Mouse (Mus musculus): ENCODE results near the gene Ttc3.
"Not testable (repeated sequence)": the region's sequence is repeated elsewhere in the genome, so short reads cannot be mapped to it uniquely, and the experiment has no call there.

Ttc3 gene

GRCm38 (mm10) chr16:94487341-94487740 lies 116.9 kb downstream of the Ttc3 start:
- DNase-seq (ENCODE audit: extremely low read depth, insufficient read length, low spot score) = peak; percentile 55

DNA sequence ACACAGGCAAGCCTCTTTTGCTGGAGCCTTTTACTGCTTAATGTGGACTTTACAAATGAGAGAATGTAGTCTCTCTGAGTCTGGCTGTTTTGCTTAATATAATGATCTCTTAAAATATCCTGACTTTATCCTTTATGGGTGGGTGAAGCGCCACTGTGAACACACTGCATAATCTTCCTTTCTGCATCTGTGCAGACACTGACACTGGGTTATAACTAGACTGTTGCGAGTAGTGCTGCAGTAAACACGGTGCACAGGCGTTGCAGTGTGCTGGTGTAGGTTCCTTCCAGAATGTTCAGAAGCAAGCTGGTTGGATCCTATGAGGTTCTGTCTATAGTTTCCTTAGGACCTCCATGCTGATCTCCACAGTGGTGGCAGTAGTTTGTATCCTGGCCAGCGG lies 118.9 kb downstream of the Ttc3 start:
- no peak for DNase-seq (ENCODE audit: extremely low read depth, insufficient read length, low spot score)

- not testable (repeated sequence) for DNase-seq (ENCODE audit: extremely low read depth, insufficient read length, low spot score)
These were observed 126.8 kb downstream of the Ttc3 start for GRCm38 (mm10) chr16:94497176-94497575.

DNA sequence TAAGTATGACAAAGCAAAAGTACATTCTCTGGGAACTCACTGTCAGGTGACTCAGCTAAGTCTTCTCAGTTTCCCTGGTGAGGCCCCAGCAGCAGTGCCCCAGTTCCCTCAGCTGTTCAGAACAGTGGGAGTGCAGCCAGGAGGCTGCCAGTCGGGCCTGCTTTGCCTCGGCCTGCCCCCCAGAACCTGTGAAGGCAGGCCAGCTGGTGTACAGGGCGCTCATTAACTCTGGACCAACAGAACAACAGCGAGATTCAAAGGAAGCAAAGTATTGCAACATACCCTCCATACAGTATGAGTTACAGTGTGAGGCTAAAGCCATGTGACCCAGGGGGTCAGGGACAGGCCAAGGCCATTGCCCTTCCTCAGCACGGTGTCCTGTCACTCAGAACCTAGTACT lies 127.5 kb downstream of the Ttc3 start:
- peak; percentile 46 for DNase-seq (ENCODE audit: extremely low read depth, insufficient read length, low spot score)

DNA sequence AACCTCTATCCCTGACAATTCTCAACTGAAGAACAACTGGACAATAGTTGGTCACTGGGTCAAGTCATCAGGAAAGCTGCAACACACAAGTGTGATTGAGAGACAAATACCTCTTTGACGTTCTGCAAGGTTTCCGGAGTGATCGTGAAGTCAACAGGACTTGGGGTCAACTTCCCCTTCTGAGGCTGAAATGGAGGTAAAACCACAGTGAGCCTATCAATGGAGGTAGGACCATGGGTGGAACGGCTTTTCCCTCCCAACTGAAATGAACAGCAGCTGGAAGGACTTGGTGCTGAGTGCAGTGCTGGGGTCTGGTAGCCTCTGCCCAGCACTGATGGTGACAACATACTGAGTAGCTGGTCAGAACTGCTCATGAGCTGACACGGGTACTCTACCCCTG lies 133.8 kb downstream of the Ttc3 start:
- no peak for DNase-seq (ENCODE audit: extremely low read depth, insufficient read length, low spot score)

GRCm38 (mm10) chr16:94507071-94507470 lies 136.7 kb downstream of the Ttc3 start:
- no peak for DNase-seq (ENCODE audit: extremely low read depth, insufficient read length, low spot score)

DNA sequence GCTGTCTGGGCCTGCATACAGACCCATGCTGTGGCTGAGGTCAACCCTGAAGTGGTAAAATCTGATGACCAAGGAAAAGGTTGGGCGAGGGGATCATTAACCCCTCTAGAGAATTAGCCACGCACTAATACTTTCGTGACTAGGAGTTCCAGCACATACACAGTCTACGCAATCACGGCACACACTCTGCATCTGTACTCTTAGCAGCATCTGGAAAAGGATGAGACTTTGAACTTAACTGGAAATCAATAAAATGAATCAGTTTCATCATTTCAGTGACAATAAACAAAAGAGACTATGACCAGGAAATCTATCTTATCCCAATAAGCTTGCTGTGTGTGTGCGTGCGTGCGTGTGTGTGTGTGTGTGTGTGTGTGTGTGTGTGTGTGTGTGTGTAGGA lies 138.4 kb downstream of the Ttc3 start:
- DNase-seq (ENCODE audit: extremely low read depth, insufficient read length, low spot score) = no peak

GRCm38 (mm10) chr16:94509983-94510382 lies 139.6 kb downstream of the Ttc3 start:
- DNase-seq (ENCODE audit: extremely low read depth, insufficient read length, low spot score) = no peak

GRCm38 (mm10) chr16:94517606-94518005 lies 147.2 kb downstream of the Ttc3 start:
- no peak for DNase-seq (ENCODE audit: extremely low read depth, insufficient read length, low spot score)
